Mouse (Mus musculus) activated CD4-positive, CD25-positive, alpha-beta regulatory T cell, adult 9 weeks (primary cell): Measurements from ENCODE around the gene Gnmt. TPM values are rescaled to one million over a fixed set of nuclear protein-coding genes. Genes with fewer than 3 reads are reported as not detected.

Source experiments
- polyA plus RNA-seq: library from polyadenylated mRNA; unstranded; fragments of 100-300 nt; shearing (Covaris generic); gene quantifications from one replicate; pipeline ENCODE4 v1.2.1, GENCODE M21; 2017

Gnmt gene
- 0.27 TPM for polyA plus RNA-seq

GRCm38 (mm10) chr17:46728904-46729318 lies at the start of gene Gnmt:
Gene Gnmt (minus strand): TSS chr17:46729168.

GRCm38 (mm10) chr17:46772404-46773277 lies 43.7 kb upstream of the Gnmt start, which contains the start of gene 2310039H08Rik:
Gene 2310039H08Rik (plus strand): TSS chr17:46772635.

GRCm38 (mm10) chr17:46763544-46763943 lies 34.6 kb upstream of the Gnmt start, which contains the start of gene Ptcra:
Gene Ptcra (minus strand): TSS chr17:46763712.

GRCm38 (mm10) chr17:46751794-46752556 lies 23.0 kb upstream of the Gnmt start, which contains the start of gene Cnpy3:
Gene Cnpy3 (minus strand): TSS chr17:46752214.

GRCm38 (mm10) chr17:46710959-46711597 lies 17.9 kb downstream of the Gnmt start, which contains the start of gene Pex6:
Gene Pex6 (plus strand): TSS chr17:46711463.

GRCm38 (mm10) chr17:46704887-46705835 lies 23.8 kb downstream of the Gnmt start, which contains the start of gene Ppp2r5d:
Gene Ppp2r5d (minus strand): TSS chr17:46705111.

GRCm38 (mm10) chr17:46680760-46681373 lies 48.1 kb downstream of the Gnmt start, which contains the start of gene Klhdc3:
Gene Klhdc3 (minus strand): TSS chr17:46680914.

GRCm38 (mm10) chr17:46678416-46678815 lies 50.6 kb downstream of the Gnmt start, which contains the start of gene Mea1:
Gene Mea1 (plus strand): TSS chr17:46678793.

Other genes with a start within 250 kb of the Gnmt start
- 0.15 TPM for gene Ttbk1, start 241.5 kb downstream of the Gnmt start, polyA plus RNA-seq
- gene Dnph1, start 232.5 kb downstream of the Gnmt start, polyA plus RNA-seq, result 8.3 TPM
- 9.2 TPM for gene Cul9, start 182.8 kb downstream of the Gnmt start, polyA plus RNA-seq
- gene Srf, start 173.0 kb downstream of the Gnmt start, polyA plus RNA-seq, result 4.5 TPM
- not detected for gene Ptk7, start 99.7 kb downstream of the Gnmt start, polyA plus RNA-seq
- 27.1 TPM for gene Klc4, start 83.1 kb downstream of the Gnmt start, polyA plus RNA-seq
- 62.4 TPM for gene Mrpl2, start 82.9 kb downstream of the Gnmt start, polyA plus RNA-seq
- 12.7 TPM for gene Cul7, start 78.8 kb downstream of the Gnmt start, polyA plus RNA-seq
- gene Rrp36, start 54.8 kb downstream of the Gnmt start, polyA plus RNA-seq, result 69.6 TPM
- 184 TPM for gene Mea1, start 50.4 kb downstream of the Gnmt start, polyA plus RNA-seq
- gene Klhdc3, start 48.3 kb downstream of the Gnmt start, polyA plus RNA-seq, result 82.1 TPM
- 57.8 TPM for gene Ppp2r5d, start 24.1 kb downstream of the Gnmt start, polyA plus RNA-seq
- gene Pex6, start 17.7 kb downstream of the Gnmt start, polyA plus RNA-seq, result 3.1 TPM
- 57.0 TPM for gene Cnpy3, start 23.0 kb upstream of the Gnmt start, polyA plus RNA-seq
- gene Ptcra, start 34.5 kb upstream of the Gnmt start, polyA plus RNA-seq, result not detected
- 30.9 TPM for gene 2310039H08Rik, start 43.5 kb upstream of the Gnmt start, polyA plus RNA-seq
- 154 TPM for gene Rpl7l1, start 53.5 kb upstream of the Gnmt start, polyA plus RNA-seq
- gene Bicral, start 129.3 kb upstream of the Gnmt start, polyA plus RNA-seq, result 17.6 TPM
- gene Tbcc, start 161.5 kb upstream of the Gnmt start, polyA plus RNA-seq, result 18.5 TPM
- not detected for gene Prph2, start 181.3 kb upstream of the Gnmt start, polyA plus RNA-seq